Mouse (Mus musculus) cerebellum, adult 2 months (tissue): Measurements from ENCODE around the gene Itpkb. TPM values are rescaled to one million over a fixed set of nuclear protein-coding genes. Genes with fewer than 3 reads are reported as not detected.

ENCODE experiments used
- DNase-seq, 2 experiments: peaks; one replicate each; pipeline ENCODE4 v3.0.0; 2021
- H3K27ac ChIP-seq: fragments of 200-500 bp; 2 replicates; pipeline ENCODE4 v1.5.1; 2012; ENCODE audit warnings: low read length, control low read depth, inconsistent platforms; ENCODE audit not compliant: insufficient read depth
- H3K27me3 ChIP-seq: fragments of 200-500 bp; 2 replicates; pipeline ENCODE4 v1.6.1; 2012; ENCODE audit warnings: inconsistent platforms, mild to moderate bottlenecking, low read length, moderate library complexity; ENCODE audit not compliant: control insufficient read depth, insufficient read depth
- H3K4me1 ChIP-seq: fragments of 200-500 bp; 2 replicates; pipeline ENCODE4 v1.6.1; 2011; ENCODE audit warnings: low read length; ENCODE audit not compliant: control insufficient read depth, insufficient read depth
- H3K4me3 ChIP-seq: fragments of 200-500 bp; replicated peaks from 2 replicates; pipeline ENCODE3; 2011; ENCODE audit warnings: mild to moderate bottlenecking, low read depth, low read length, control low read depth; ENCODE audit not compliant: insufficient read depth
- CTCF ChIP-seq: fragments of 200-500 bp; IDR thresholded peaks from 2 replicates; pipeline ENCODE4 v1.5.1; 2011; ENCODE audit warnings: low read depth, mild to moderate bottlenecking, control low read depth, low read length, moderate library complexity, borderline replicate concordance; ENCODE audit not compliant: insufficient read depth
- POLR2A ChIP-seq: fragments of 200-500 bp; IDR thresholded peaks from 2 replicates; pipeline ENCODE4 v1.6.1; 2011; ENCODE audit warnings: low read length, control low read depth, borderline replicate concordance; ENCODE audit not compliant: insufficient read depth
- WGBS: fragments of 180-500 bp; shearing (Covaris S2); methylation state at CpG from one replicate; pipeline ENCODE4 v1.1.7; 2018; 5-methylcytosine and 5-hydroxymethylcytosine counted together
- polyA plus RNA-seq: library from polyadenylated mRNA; depleted of rRNA; stranded (reverse); fragments of >200 nt; gene quantifications from 2 replicates; pipeline ENCODE4 v1.2.3, GENCODE M21; 2012

Gene Itpkb
- polyA plus RNA-seq, 1 experiment = 34.1 TPM

GRCm38 (mm10) chr1:180331546-180332075, 1.3 kb downstream of the Itpkb start:
- Histone ChIP-seq H3K4me1 (peaks cover 15% of the 10 kb centered on the region), H3K4me3 (peak overlapping the region; percentile 85), H3K27me3 (no peaks in the 10 kb centered on the region), H3K27ac (peak overlapping the region; percentile 59)
- TF ChIP-seq POLR2A (peak; percentile 32; the same call in 1 of the 2 replicates), CTCF (no peak)
- WGBS = under 1% methylated on average over 21 of the region's 21 CpGs
- peak; percentile 67 to 77 for DNase-seq

- Histone ChIP-seq H3K27me3 (no peaks in the 10 kb centered on the region), H3K4me3 (peak overlapping the region; percentile 85), H3K4me1 (peaks cover 15% of the 10 kb centered on the region), H3K27ac (peak overlapping the region; percentile 59)
- 0 out of 2 replicates have a peak, but pooled peaks have one; percentile 14 for TF ChIP-seq POLR2A
- no peak for TF ChIP-seq CTCF
- peak; percentile 63 to 77 for DNase-seq
- 3% methylated on average over 72 of the region's 72 CpGs for WGBS
Measured at GRCm38 (mm10) chr1:180332076-180332927, 2.0 kb downstream of the Itpkb start.

- Histone ChIP-seq H3K4me3 (peak overlapping the region; percentile 85), H3K27me3 (no peaks in the 10 kb centered on the region), H3K4me1 (peaks cover 15% of the 10 kb centered on the region), H3K27ac (no peak overlapping the region)
- WGBS = 74% methylated on average over 14 of the region's 14 CpGs
- peak in 1 of 2 experiments; percentile 38 for DNase-seq
- TF ChIP-seq CTCF (no peak), POLR2A (no peak)
Measured at GRCm38 (mm10) chr1:180332928-180333440, 2.7 kb downstream of the Itpkb start.

- Histone ChIP-seq H3K27ac (no peak overlapping the region), H3K4me3 (peak overlapping the region; percentile 13), H3K27me3 (no peaks in the 10 kb centered on the region), H3K4me1 (peaks cover 15% of the 10 kb centered on the region)
- no peak for TF ChIP-seq POLR2A
- no peak for TF ChIP-seq CTCF
- WGBS = 63% methylated on average over 6 of the region's 6 CpGs
- DNase-seq = peak in 1 of 2 experiments; percentile 22
Measured at GRCm38 (mm10) chr1:180333588-180333987, 3.3 kb downstream of the Itpkb start.

GRCm38 (mm10) chr1:180334541-180334940, 4.3 kb downstream of the Itpkb start:
- H3K4me1 ChIP-seq = peaks cover 15% of the 10 kb centered on the region
- peak overlapping the region; percentile 35 for H3K4me3 ChIP-seq
- H3K27me3 ChIP-seq = no peaks in the 10 kb centered on the region
- TF ChIP-seq POLR2A = no peak
- TF ChIP-seq CTCF = no peak
- no peak for DNase-seq
- no peak overlapping the region for H3K27ac ChIP-seq
- 83% methylated on average over 6 of the region's 6 CpGs for WGBS

- H3K4me1 ChIP-seq = peaks cover 15% of the 10 kb centered on the region
- 67% methylated on average over 12 of the region's 12 CpGs for WGBS
- H3K4me3 ChIP-seq = no peak overlapping the region
- TF ChIP-seq CTCF = no peak
- no peak for TF ChIP-seq POLR2A
- no peak for DNase-seq
- no peaks in the 10 kb centered on the region for H3K27me3 ChIP-seq
- H3K27ac ChIP-seq = no peak overlapping the region
Measured at GRCm38 (mm10) chr1:180335513-180336375, 5.5 kb downstream of the Itpkb start.

- H3K27ac ChIP-seq = no peak overlapping the region
- TF ChIP-seq POLR2A (no peak), CTCF (no peak)
- no peak overlapping the region for H3K4me3 ChIP-seq
- WGBS = 92% methylated on average over 8 of the region's 8 CpGs
- no peak for DNase-seq
- H3K27me3 ChIP-seq = no peaks in the 10 kb centered on the region
- H3K4me1 ChIP-seq = peaks cover 8% of the 10 kb centered on the region
Measured at GRCm38 (mm10) chr1:180338358-180338757, 8.1 kb downstream of the Itpkb start.
